Mouse (Mus musculus) ES-Bruce4 (cell line): ENCODE measurements around the gene Rab5c. TPM values are rescaled to one million over a fixed set of nuclear protein-coding genes. Genes with fewer than 3 reads are reported as not detected.

Experiments
- H3K27ac ChIP-seq: 2 replicates; pipeline ENCODE4 v1.5.1; 2012; ENCODE audit warnings: low read length, inconsistent platforms; ENCODE audit not compliant: insufficient read depth
- H3K27me3 ChIP-seq: 2 replicates; pipeline ENCODE4 v1.6.1; 2012; ENCODE audit warnings: mild to moderate bottlenecking, low read length, inconsistent platforms; ENCODE audit not compliant: control insufficient read depth, poor library complexity, insufficient read depth, severe bottlenecking
- H3K36me3 ChIP-seq: 2 replicates; pipeline ENCODE4 v1.6.1; 2012; ENCODE audit warnings: inconsistent platforms, mild to moderate bottlenecking, low read length, moderate library complexity; ENCODE audit not compliant: control insufficient read depth, poor library complexity, insufficient read depth, severe bottlenecking
- H3K4me1 ChIP-seq: one replicate; pipeline ENCODE4 v1.8.1; 2011; ENCODE audit warnings: low read length; ENCODE audit not compliant: control insufficient read depth, insufficient read depth
- H3K4me3 ChIP-seq: 2 replicates; pipeline ENCODE4 v1.5.1; 2011; ENCODE audit warnings: low read depth, mild to moderate bottlenecking, low read length
- H3K9ac ChIP-seq: 2 replicates; pipeline ENCODE4 v1.6.1; 2012; ENCODE audit warnings: low read depth, mild to moderate bottlenecking, inconsistent platforms; ENCODE audit not compliant: poor library complexity, severe bottlenecking
- H3K9me3 ChIP-seq: replicated peaks from 2 replicates; pipeline ENCODE4 v1.6.1; 2012; ENCODE audit warnings: mild to moderate bottlenecking, low read length, inconsistent platforms; ENCODE audit not compliant: control insufficient read depth, poor library complexity, insufficient read depth, severe bottlenecking
- CTCF ChIP-seq: IDR thresholded peaks from one replicate; pipeline ENCODE4 v1.8.1; 2011; ENCODE audit warnings: low read depth, low read length
- EP300 ChIP-seq: IDR thresholded peaks from 2 replicates; pipeline ENCODE4 v1.6.1; 2011; ENCODE audit warnings: low read depth, low read length; ENCODE audit not compliant: insufficient read depth
- POLR2A ChIP-seq: IDR thresholded peaks from one replicate; pipeline ENCODE4 v1.8.1; 2011; ENCODE audit warnings: low read length; ENCODE audit not compliant: insufficient read depth
- polyA plus RNA-seq: library from polyadenylated mRNA; stranded (reverse); fragments of >200 nt; gene quantifications from 2 replicates; pipeline ENCODE4 v1.2.4, GENCODE M21; 2011; ENCODE audit warnings: low read depth; ENCODE audit not compliant: missing spikeins, insufficient read depth, insufficient read length

Gene Rab5c
- polyA plus RNA-seq, 1 experiment: 95.2 TPM

GRCm38 (mm10) chr11:100682526-100682925 is 55.5 kb downstream of the Rab5c start:
- Histone ChIP-seq H3K4me1 (peaks cover 6% of the 10 kb centered on the region), H3K27ac (peak overlapping the region; percentile 80), H3K36me3 (no peaks in the 10 kb centered on the region), H3K4me3 (no peak overlapping the region), H3K9me3 (no peaks in the 10 kb centered on the region), H3K27me3 (no peaks in the 10 kb centered on the region), H3K9ac (no peak overlapping the region)
- TF ChIP-seq CTCF: no peak
- no peak for TF ChIP-seq POLR2A
- TF ChIP-seq EP300: 0 out of 2 replicates have a peak, but pooled peaks have one; percentile 28

- Histone ChIP-seq H3K4me1 (peaks cover 6% of the 10 kb centered on the region), H3K9ac (no peak overlapping the region), H3K27me3 (no peaks in the 10 kb centered on the region), H3K27ac (peak overlapping the region; percentile 63), H3K4me3 (no peak overlapping the region), H3K9me3 (no peaks in the 10 kb centered on the region), H3K36me3 (no peaks in the 10 kb centered on the region)
- TF ChIP-seq CTCF (no peak), EP300 (peak; percentile 92)
Measured at GRCm38 (mm10) chr11:100681826-100682225, 56.2 kb downstream of the Rab5c start.

GRCm38 (mm10) chr11:100677810-100678209 is 60.2 kb downstream of the Rab5c start:
- no peaks in the 10 kb centered on the region for H3K9me3 ChIP-seq

GRCm38 (mm10) chr11:100673169-100673568 is 64.8 kb downstream of the Rab5c start:
- Histone ChIP-seq H3K27me3 (no peaks in the 10 kb centered on the region), H3K9ac (peak overlapping the region; percentile 29), H3K27ac (no peak overlapping the region)

More at GRCm38 (mm10) chr11:100677810-100678209, 60.2 kb downstream of the Rab5c start:
- no peak overlapping the region for H3K4me3 ChIP-seq
- no peaks in the 10 kb centered on the region for H3K27me3 ChIP-seq
- TF ChIP-seq CTCF: no peak
- TF ChIP-seq POLR2A: no peak
- TF ChIP-seq EP300: no peak
- no peak overlapping the region for H3K9ac ChIP-seq
- no peaks in the 10 kb centered on the region for H3K36me3 ChIP-seq
- H3K27ac ChIP-seq: no peak overlapping the region
- peaks cover 6% of the 10 kb centered on the region for H3K4me1 ChIP-seq

DNA sequence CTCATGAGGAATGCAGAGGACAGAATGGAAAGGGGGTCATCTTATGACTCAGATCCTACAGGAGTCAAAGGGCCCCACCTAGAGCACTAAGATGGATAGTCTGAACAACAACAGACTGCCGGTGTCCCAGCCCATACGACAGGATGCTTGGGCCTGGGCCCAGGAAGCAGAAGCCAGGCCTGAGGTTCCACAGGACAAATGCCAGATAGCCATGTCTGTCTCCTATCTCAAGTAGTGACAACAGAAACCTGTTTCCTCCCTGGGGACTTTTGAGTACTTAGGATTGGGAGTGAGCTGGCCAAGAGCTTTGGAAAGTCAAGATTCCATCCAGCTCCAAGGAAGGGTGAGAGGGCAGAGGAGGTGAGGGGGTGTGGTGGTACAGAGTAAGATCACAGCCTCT is 66.1 kb downstream of the Rab5c start:
- Histone ChIP-seq H3K27ac (no peak overlapping the region), H3K4me3 (no peak overlapping the region), H3K4me1 (no peaks in the 10 kb centered on the region), H3K9ac (no peak overlapping the region), H3K27me3 (no peaks in the 10 kb centered on the region), H3K36me3 (no peaks in the 10 kb centered on the region), H3K9me3 (peaks cover 12% of the 10 kb centered on the region)
- TF ChIP-seq CTCF (no peak), EP300 (no peak), POLR2A (no peak)

More at GRCm38 (mm10) chr11:100673169-100673568, 64.8 kb downstream of the Rab5c start:
- no peaks in the 10 kb centered on the region for H3K4me1 ChIP-seq
- TF ChIP-seq EP300 (no peak), CTCF (no peak), POLR2A (no peak)
- H3K36me3 ChIP-seq: no peaks in the 10 kb centered on the region
- peak overlapping the region; percentile 30 for H3K4me3 ChIP-seq
- peaks cover 12% of the 10 kb centered on the region for H3K9me3 ChIP-seq

GRCm38 (mm10) chr11:100671049-100671448 is 67.0 kb downstream of the Rab5c start:
- H3K36me3 ChIP-seq: no peaks in the 10 kb centered on the region
- TF ChIP-seq EP300 (no peak), CTCF (no peak), POLR2A (no peak)

More at GRCm38 (mm10) chr11:100671049-100671448, 67.0 kb downstream of the Rab5c start:
- H3K9ac ChIP-seq: no peak overlapping the region
- no peaks in the 10 kb centered on the region for H3K4me1 ChIP-seq
- no peaks in the 10 kb centered on the region for H3K27me3 ChIP-seq
- H3K4me3 ChIP-seq: no peak overlapping the region
- H3K27ac ChIP-seq: no peak overlapping the region
- H3K9me3 ChIP-seq: peaks cover 12% of the 10 kb centered on the region

Other genes starting within 250 kb of the Rab5c start
- gene Acly, start 210.2 kb downstream of the Rab5c start, polyA plus RNA-seq: 225 and 232 TPM in 2 replicates
- 2.5 and 3.4 TPM in 2 replicates for gene Ttc25, start 192.6 kb downstream of the Rab5c start, polyA plus RNA-seq
- 6.9 and 7.5 TPM in 2 replicates for gene Cnp, start 163.3 kb downstream of the Rab5c start, polyA plus RNA-seq
- 29.1 and 30.0 TPM in 2 replicates for gene Nkiras2, start 119.0 kb downstream of the Rab5c start, polyA plus RNA-seq
- gene Dnajc7, start 118.0 kb downstream of the Rab5c start, polyA plus RNA-seq: 369 and 376 TPM in 2 replicates
- gene Zfp385c, start 45.8 kb downstream of the Rab5c start, polyA plus RNA-seq: 1.0 and 1.9 TPM in 2 replicates
- 1.5 and 1.8 TPM in 2 replicates for gene Dhx58, start 33.9 kb downstream of the Rab5c start, polyA plus RNA-seq
- gene Kat2a, start 25.8 kb downstream of the Rab5c start, polyA plus RNA-seq: 61.3 and 63.1 TPM in 2 replicates
- gene Hspb9, start 24.4 kb downstream of the Rab5c start, polyA plus RNA-seq: not detected in 2 replicates
- 0.17 and 0.21 TPM in 2 replicates for gene Kcnh4, start 21.7 kb upstream of the Rab5c start, polyA plus RNA-seq
- not detected in 2 replicates for gene Hcrt, start 24.7 kb upstream of the Rab5c start, polyA plus RNA-seq
- gene Ghdc, start 32.7 kb upstream of the Rab5c start, polyA plus RNA-seq: 5.4 and 5.8 TPM in 2 replicates
- gene Stat5b, start 112.5 kb upstream of the Rab5c start, polyA plus RNA-seq: 7.3 and 7.6 TPM in 2 replicates
- 3.6 and 4.4 TPM in 2 replicates for gene Stat5a, start 121.1 kb upstream of the Rab5c start, polyA plus RNA-seq
- gene Stat3, start 201.3 kb upstream of the Rab5c start, polyA plus RNA-seq: 31.2 and 39.8 TPM in 2 replicates
- gene Cavin1, start 232.7 kb upstream of the Rab5c start, polyA plus RNA-seq: 78.5 and 79.8 TPM in 2 replicates